Mouse (Mus musculus) cerebellum, adult 2 months (tissue): ENCODE data around the gene Hist1h3f.
"Not testable (repeated sequence)": the region's sequence is repeated elsewhere in the genome, so short reads cannot be mapped to it uniquely, and the experiment has no call there.

Source experiments
- CTCF ChIP-seq: fragments of 200-500 bp; IDR thresholded peaks from 2 replicates; pipeline ENCODE4 v1.5.1; 2011; ENCODE audit warnings: low read depth, mild to moderate bottlenecking, control low read depth, low read length, moderate library complexity, borderline replicate concordance; ENCODE audit not compliant: insufficient read depth
- POLR2A ChIP-seq: fragments of 200-500 bp; IDR thresholded peaks from 2 replicates; pipeline ENCODE4 v1.6.1; 2011; ENCODE audit warnings: low read length, control low read depth, borderline replicate concordance; ENCODE audit not compliant: insufficient read depth

GRCm38 (mm10) chr13:23570261-23571021, 26.6 kb downstream of the Hist1h3f start:
- not testable (repeated sequence) for TF ChIP-seq POLR2A, CTCF
